Mouse (Mus musculus) heart, embryonic 12.5 days (tissue): Measurements from ENCODE around the gene Gabpa. TPM values are rescaled to one million over a fixed set of nuclear protein-coding genes. Genes with fewer than 3 reads are reported as not detected.

Experiments used
- ATAC-seq: fragments of 200-750 bp; cut with Nextera tagmentation; 2 replicates; pipeline ENCODE4 v1.8.0; 2017; ENCODE audit warnings: moderate TSS enrichment, moderate library complexity; ENCODE audit not compliant: insufficient number of reproducible peaks, low FRiP score
- H3K27ac ChIP-seq: fragments of 300-500 bp; sonication (generic); 2 replicates; pipeline ENCODE4 v1.5.1; 2016; ENCODE audit warnings: mild to moderate bottlenecking, moderate library complexity; ENCODE audit not compliant: poor library complexity, severe bottlenecking
- H3K27me3 ChIP-seq: fragments of 300-500 bp; sonication (generic); replicated peaks from 2 replicates; pipeline ENCODE4 v1.6.1; 2016; ENCODE audit warnings: mild to moderate bottlenecking, moderate library complexity
- H3K36me3 ChIP-seq: fragments of 300-500 bp; sonication (generic); 2 replicates; pipeline ENCODE4 v1.6.1; 2016; ENCODE audit warnings: mild to moderate bottlenecking, moderate library complexity
- H3K4me1 ChIP-seq: fragments of 300-500 bp; sonication (generic); replicated peaks from 2 replicates; pipeline ENCODE4 v1.6.1; 2016; ENCODE audit warnings: mild to moderate bottlenecking
- H3K4me2 ChIP-seq: fragments of 300-500 bp; sonication (generic); 2 replicates; pipeline ENCODE4 v1.6.1; 2016; ENCODE audit warnings: mild to moderate bottlenecking, moderate library complexity
- H3K4me3 ChIP-seq: fragments of 300-500 bp; sonication (generic); 2 replicates; pipeline ENCODE4 v1.5.1; 2016; ENCODE audit warnings: mild to moderate bottlenecking
- H3K9ac ChIP-seq: fragments of 300-500 bp; sonication (generic); 2 replicates; pipeline ENCODE4 v1.6.1; 2016; ENCODE audit warnings: mild to moderate bottlenecking, moderate library complexity
- H3K9me3 ChIP-seq: fragments of 300-500 bp; sonication (generic); replicated peaks from 2 replicates; pipeline ENCODE4 v1.6.1; 2016; ENCODE audit warnings: mild to moderate bottlenecking, moderate library complexity
- WGBS: fragments of 180-500 bp; shearing (Covaris S2); methylation state at CpG from one replicate; pipeline ENCODE4 v1.1.7; 2016; 5-methylcytosine and 5-hydroxymethylcytosine counted together
- polyA plus RNA-seq: library from polyadenylated mRNA; unstranded; fragments of >200 nt; fragmentation: Nextera tagmentation; extraction: Ambion mirVana; gene quantifications from 2 replicates; pipeline ENCODE4 v1.2.1, GENCODE M21; 2016

The Gabpa gene
- polyA plus RNA-seq, 1 experiment from 2014 or later, result 44.4 TPM

- Histone ChIP-seq H3K9me3 (no peaks in the 10 kb centered on the region; the same call in 1 of the 2 replicates), H3K4me3 (no peak overlapping the region), H3K27me3 (no peaks in the 10 kb centered on the region), H3K9ac (no peak overlapping the region), H3K4me1 (no peaks in the 10 kb centered on the region), H3K36me3 (no peaks in the 10 kb centered on the region), H3K4me2 (no peak overlapping the region), H3K27ac (no peak overlapping the region)
- no peak for ATAC-seq
- 84% methylated on average over 1 of the region's 1 CpGs for WGBS
These were observed 24.5 kb upstream of the Gabpa start for GRCm38 (mm10) chr16:84810254-84810653.

- H3K4me1 ChIP-seq, result no peaks in the 10 kb centered on the region
- no peak for ATAC-seq
- no peaks in the 10 kb centered on the region for H3K9me3 ChIP-seq
- no peak overlapping the region for H3K4me3 ChIP-seq
- H3K36me3 ChIP-seq, result no peaks in the 10 kb centered on the region
- no peaks in the 10 kb centered on the region for H3K27me3 ChIP-seq
- WGBS, result 72% methylated on average over 8 of the region's 8 CpGs
- H3K27ac ChIP-seq, result no peak overlapping the region
- H3K4me2 ChIP-seq, result no peak overlapping the region
- no peak overlapping the region for H3K9ac ChIP-seq
These were observed 20.9 kb upstream of the Gabpa start for GRCm38 (mm10) chr16:84813852-84814251.

DNA sequence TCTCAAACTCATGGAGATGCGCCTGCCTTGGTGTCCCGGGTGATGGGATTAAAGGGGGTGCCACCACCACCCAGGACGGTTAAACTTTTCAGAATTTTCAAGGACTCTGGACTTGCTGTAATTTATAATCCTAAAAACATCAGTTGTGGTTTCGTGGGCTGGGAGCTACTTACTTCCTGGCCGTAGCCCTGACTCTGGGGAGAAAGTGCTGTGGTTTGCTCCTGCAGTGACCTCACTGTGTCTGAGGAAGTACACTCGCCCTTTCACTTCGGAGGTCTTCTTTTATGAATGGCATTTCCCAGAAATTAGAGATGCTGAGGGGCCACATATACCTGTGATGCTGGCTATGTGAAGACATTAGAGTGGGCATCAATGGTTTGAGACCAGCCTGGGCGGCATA lies 20.2 kb upstream of the Gabpa start:
- no peaks in the 10 kb centered on the region for H3K36me3 ChIP-seq
- no peaks in the 10 kb centered on the region for H3K9me3 ChIP-seq
- H3K4me2 ChIP-seq, result no peak overlapping the region
- no peak overlapping the region for H3K27ac ChIP-seq
- 70% methylated on average over 8 of the region's 8 CpGs for WGBS
- no peaks in the 10 kb centered on the region for H3K27me3 ChIP-seq
- ATAC-seq, result no peak
- no peak overlapping the region for H3K9ac ChIP-seq
- no peaks in the 10 kb centered on the region for H3K4me1 ChIP-seq
- H3K4me3 ChIP-seq, result no peak overlapping the region

DNA sequence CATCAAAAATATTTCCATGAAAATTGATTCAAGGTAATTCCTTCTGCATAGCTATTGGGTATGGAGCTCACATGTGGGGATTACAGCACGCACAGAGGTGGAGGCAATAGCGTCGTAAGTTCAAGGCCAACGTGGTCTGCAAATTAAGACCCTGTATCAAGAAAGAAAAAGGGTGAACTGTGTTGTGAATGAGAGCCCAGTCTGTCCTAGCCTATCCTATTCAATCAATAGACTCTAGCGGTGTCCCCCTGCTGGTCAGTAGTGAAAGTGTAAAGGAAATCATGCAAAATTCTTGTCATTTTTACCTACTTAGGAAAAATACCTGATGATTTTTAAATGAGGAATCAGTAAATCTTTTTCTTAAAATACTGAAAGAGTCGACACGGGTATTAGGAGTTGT lies 17.3 kb upstream of the Gabpa start:
- WGBS, result 41% methylated on average over 7 of the region's 7 CpGs
- ATAC-seq, result no peak
- Histone ChIP-seq H3K4me1 (no peaks in the 10 kb centered on the region), H3K4me3 (no peak overlapping the region), H3K4me2 (no peak overlapping the region), H3K27ac (no peak overlapping the region), H3K9ac (no peak overlapping the region), H3K36me3 (peaks cover 10% of the 10 kb centered on the region; the same call in 1 of the 2 replicates), H3K27me3 (no peaks in the 10 kb centered on the region), H3K9me3 (no peaks in the 10 kb centered on the region)

- H3K36me3 ChIP-seq, result peaks cover 76% of the 10 kb centered on the region
- H3K4me2 ChIP-seq, result no peak overlapping the region
- no peak overlapping the region for H3K4me3 ChIP-seq
- no peaks in the 10 kb centered on the region for H3K9me3 ChIP-seq
- H3K9ac ChIP-seq, result no peak overlapping the region
- H3K4me1 ChIP-seq, result no peaks in the 10 kb centered on the region
- WGBS, result 73% methylated on average over 6 of the region's 6 CpGs
- no peak for ATAC-seq
- no peaks in the 10 kb centered on the region for H3K27me3 ChIP-seq
- no peak overlapping the region for H3K27ac ChIP-seq
These were observed 9.7 kb upstream of the Gabpa start for GRCm38 (mm10) chr16:84825009-84825408.

- Histone ChIP-seq H3K9ac (no peak overlapping the region; the same call in 1 of the 2 replicates), H3K9me3 (no peaks in the 10 kb centered on the region), H3K27me3 (no peaks in the 10 kb centered on the region), H3K4me1 (peaks cover 12% of the 10 kb centered on the region), H3K27ac (peak overlapping the region; percentile 26; the same call in 1 of the 2 replicates), H3K4me2 (0 out of 2 replicates have a peak overlapping the region, but pooled peaks have one; percentile 7), H3K36me3 (peaks cover 55% of the 10 kb centered on the region), H3K4me3 (no peak overlapping the region)
- WGBS, result 86% methylated on average over 5 of the region's 5 CpGs
- no peak for ATAC-seq
These were observed 3.0 kb upstream of the Gabpa start for GRCm38 (mm10) chr16:84831696-84832095.

DNA sequence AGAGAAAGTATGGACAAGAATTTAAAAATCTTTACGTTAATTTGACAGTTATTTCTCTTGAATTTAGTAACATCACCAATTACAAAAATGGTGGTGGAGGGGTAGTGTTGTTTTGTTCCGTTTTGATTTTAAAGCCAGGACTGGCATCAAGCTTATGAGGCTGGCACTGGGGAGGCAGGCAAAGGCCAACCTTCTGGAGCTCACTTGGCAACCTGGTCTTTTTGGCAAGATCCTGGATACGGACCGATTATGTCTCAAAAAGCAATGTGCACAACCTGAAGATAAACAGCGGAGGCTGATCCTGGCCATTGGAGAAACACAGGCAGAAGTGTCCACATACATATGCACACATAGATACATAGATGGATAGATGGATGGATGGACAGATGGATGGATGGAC lies 2.0 kb upstream of the Gabpa start:
- H3K4me2 ChIP-seq, result no peak overlapping the region
- no peaks in the 10 kb centered on the region for H3K27me3 ChIP-seq
- H3K4me3 ChIP-seq, result no peak overlapping the region
- H3K36me3 ChIP-seq, result peaks cover 45% of the 10 kb centered on the region
- no peak overlapping the region for H3K9ac ChIP-seq
- no peak overlapping the region for H3K27ac ChIP-seq
- H3K4me1 ChIP-seq, result peaks cover 16% of the 10 kb centered on the region
- 95% methylated on average over 5 of the region's 5 CpGs for WGBS
- H3K9me3 ChIP-seq, result no peaks in the 10 kb centered on the region
- ATAC-seq, result no peak

GRCm38 (mm10) chr16:84834344-84834743 lies 381 bp upstream of the Gabpa start:
- peak overlapping the region; percentile 85 for H3K4me2 ChIP-seq
- H3K4me1 ChIP-seq, result peaks cover 16% of the 10 kb centered on the region
- peak overlapping the region; percentile 99 for H3K27ac ChIP-seq
- H3K36me3 ChIP-seq, result peaks cover 34% of the 10 kb centered on the region
- H3K9me3 ChIP-seq, result no peaks in the 10 kb centered on the region
- peak overlapping the region; percentile 84 for H3K4me3 ChIP-seq
- no peak for ATAC-seq
- H3K27me3 ChIP-seq, result no peaks in the 10 kb centered on the region
- WGBS, result under 1% methylated on average over 22 of the region's 22 CpGs
- H3K9ac ChIP-seq, result peak overlapping the region; percentile 96

- peak; percentile 72 for ATAC-seq
- H3K27me3 ChIP-seq, result no peaks in the 10 kb centered on the region
- peak within 1 kb of the TSS; percentile 85 for H3K4me2 ChIP-seq
- under 1% methylated on average over 56 of the region's 57 CpGs for WGBS
- peaks cover 29% of the 10 kb centered on the region for H3K36me3 ChIP-seq
- peak within 1 kb of the TSS; percentile 96 for H3K9ac ChIP-seq
- H3K9me3 ChIP-seq, result no peaks in the 10 kb centered on the region
- H3K4me1 ChIP-seq, result peaks cover 16% of the 10 kb centered on the region
- H3K27ac ChIP-seq, result peak within 1 kb of the TSS; percentile 99
- H3K4me3 ChIP-seq, result peak within 1 kb of the TSS; percentile 84
These were observed 707 bp downstream of the Gabpa start, which contains the start of gene Atp5j for GRCm38 (mm10) chr16:84835441-84835822. Atp5j (minus strand) TSS chr16:84835625.

- Histone ChIP-seq H3K4me1 (peaks cover 16% of the 10 kb centered on the region), H3K27ac (peak overlapping the region; percentile 99), H3K4me3 (peak overlapping the region; percentile 84), H3K9me3 (no peaks in the 10 kb centered on the region), H3K9ac (peak overlapping the region; percentile 96), H3K36me3 (peaks cover 24% of the 10 kb centered on the region), H3K27me3 (no peaks in the 10 kb centered on the region), H3K4me2 (peak overlapping the region; percentile 85)
- ATAC-seq, result no peak
- 4% methylated on average over 29 of the region's 29 CpGs for WGBS
These were observed 1.4 kb downstream of the Gabpa start for GRCm38 (mm10) chr16:84835823-84836743.

- ATAC-seq, result no peak
- WGBS, result 84% methylated on average over 2 of the region's 2 CpGs
- Histone ChIP-seq H3K36me3 (peaks cover 15% of the 10 kb centered on the region), H3K9ac (no peak overlapping the region), H3K27me3 (no peaks in the 10 kb centered on the region), H3K4me2 (no peak overlapping the region), H3K4me3 (no peak overlapping the region), H3K27ac (no peak overlapping the region), H3K4me1 (0 out of 2 replicates have a peak, but pooled peaks cover 6% of the 10 kb centered on the region), H3K9me3 (no peaks in the 10 kb centered on the region)
These were observed 3.9 kb downstream of the Gabpa start for GRCm38 (mm10) chr16:84838576-84838975.
